ENCODE assay signal across 10 mouse cellular contexts in genomic region chr6:83582938-83583270, GRCm38 (mm10). TPM values are rescaled to one million over a fixed set of nuclear protein-coding genes. Genes with fewer than 3 reads are reported as not detected.
DNase-seq lines count a peak whose midpoint lies in the region; ATAC-seq and TF ChIP-seq lines count a peak whose summit lies in the region.
"Had no signal": no experiment of that assay in that cellular context is flagged by ENCODE, and none has a peak within 500 bp of the region (broad histone marks: within the 10 kb centered on the region; RNA-seq: fewer than 3 reads in every experiment).

No protein-coding gene starts in this region.

- no peak for TF ChIP-seq POLR2A in heart, adult 2 months (IDR thresholded peaks at IDR 0.05; ENCODE audit: insufficient read depth, low read depth, low read length)

- ATAC-seq in G1E (ENCODE audit: extremely low read depth, insufficient number of reproducible peaks, low FRiP score, poor library complexity, severe bottlenecking): peak; percentile 66
- no peak for ATAC-seq in heart, embryonic 11.5 days (replicated peaks; ENCODE audit: insufficient number of reproducible peaks, low FRiP score, low TSS enrichment)
- ATAC-seq in midbrain, embryonic 12.5 days (ENCODE audit: low FRiP score, low read depth): peak; percentile 30; the same call in 1 of the 2 replicates
- ATAC-seq in stomach, postnatal 0 days (ENCODE audit: low FRiP score, low TSS enrichment): peak; percentile 57; the same call in 1 of the 2 replicates

- 0 out of 2 replicates have a peak overlapping the region, but pooled peaks have one; percentile 1 for H3K4me2 ChIP-seq in heart, embryonic 11.5 days
- peak overlapping the region; percentile 21 for H3K4me2 ChIP-seq in midbrain, embryonic 12.5 days (replicated peaks)
- no peak overlapping the region for H3K4me2 ChIP-seq in stomach, postnatal 0 days (replicated peaks; ENCODE audit: low read depth)
- H3K4me2 ChIP-seq: embryonic facial prominence, embryonic 15.5 days had no signal

- H3K27ac ChIP-seq in heart, adult 2 months: no peak overlapping the region
- H3K27ac ChIP-seq in heart, embryonic 11.5 days (ENCODE audit: low read depth, low read length): no peak overlapping the region
- H3K27ac ChIP-seq in midbrain, embryonic 12.5 days (replicated peaks): no peak overlapping the region
- no peak overlapping the region for H3K27ac ChIP-seq in stomach, postnatal 0 days (replicated peaks)
- H3K27ac ChIP-seq: embryonic facial prominence, embryonic 15.5 days had no signal

- H3K36me3 ChIP-seq in heart, adult 2 months (ENCODE audit: control insufficient read depth, insufficient read depth, low read length): no peaks in the 10 kb centered on the region
- no peaks in the 10 kb centered on the region for H3K36me3 ChIP-seq in G1E (replicated peaks)
- no peaks in the 10 kb centered on the region for H3K36me3 ChIP-seq in heart, embryonic 11.5 days (ENCODE audit: control insufficient read depth, insufficient read depth, low read length)
- H3K36me3 ChIP-seq in midbrain, embryonic 12.5 days: no peaks in the 10 kb centered on the region
- no peaks in the 10 kb centered on the region for H3K36me3 ChIP-seq in stomach, postnatal 0 days (ENCODE audit: control insufficient read depth, insufficient read depth, low read length)
- H3K36me3 ChIP-seq: embryonic facial prominence, embryonic 15.5 days had no signal

- no peaks in the 10 kb centered on the region for H3K9me3 ChIP-seq in G1E (replicated peaks)
- H3K9me3 ChIP-seq in heart, embryonic 11.5 days (replicated peaks; ENCODE audit: control insufficient read depth, low read length): no peaks in the 10 kb centered on the region
- H3K9me3 ChIP-seq in midbrain, embryonic 12.5 days: no peaks in the 10 kb centered on the region
- H3K9me3 ChIP-seq in stomach, postnatal 0 days (ENCODE audit: control insufficient read depth, low read length): no peaks in the 10 kb centered on the region
- H3K9me3 ChIP-seq: embryonic facial prominence, embryonic 15.5 days; megakaryocyte, embryonic 14.5 days had no signal

- TF ChIP-seq CTCF in heart, adult 2 months (IDR thresholded peaks at IDR 0.05): peak; percentile 90
- peak; percentile 58 for TF ChIP-seq CTCF in G1E (IDR thresholded peaks at IDR 0.05; ENCODE audit: low read depth, low read length)
- peak; percentile 88 for TF ChIP-seq CTCF in stomach, postnatal 0 days (IDR thresholded peaks at IDR 0.05; ENCODE audit: low read depth)

- H3K79me2 ChIP-seq in heart, adult 2 months (replicated peaks; ENCODE audit: control insufficient read depth, insufficient read depth, low read length): no peaks in the 10 kb centered on the region

- WGBS in heart, adult 2 months: 3% methylated on average over 6 of the region's 6 CpGs
- 3% methylated on average over 6 of the region's 6 CpGs for WGBS in heart, embryonic 11.5 days (ENCODE audit: insufficient replicate concordance)
- WGBS in midbrain, embryonic 12.5 days: 2% methylated on average over 6 of the region's 6 CpGs
- 1% methylated on average over 6 of the region's 6 CpGs for WGBS in stomach, postnatal 0 days

- no peak overlapping the region for H3K9ac ChIP-seq in heart, adult 2 months (ENCODE audit: low read depth, low read length)
- H3K9ac ChIP-seq in heart, embryonic 11.5 days (ENCODE audit: low read depth, low read length): no peak overlapping the region
- H3K9ac ChIP-seq in midbrain, embryonic 12.5 days (replicated peaks): 0 out of 2 replicates have a peak overlapping the region, but pooled peaks have one; percentile 15
- H3K9ac ChIP-seq in stomach, postnatal 0 days (ENCODE audit: low read length): peak overlapping the region; percentile 18; the same call in 1 of the 2 replicates
- H3K9ac ChIP-seq: embryonic facial prominence, embryonic 15.5 days had no signal

- DNase-seq in heart, adult 2 months: peak; percentile 15 to 30
- DNase-seq in heart, adult 8-10 months (ENCODE audit: low spot score): no peak
- DNase-seq in G1E (ENCODE audit: low spot score): peak; percentile 25
- DNase-seq in embryo, embryonic 10 days (ENCODE audit: low spot score): peak; percentile 80
- DNase-seq in kidney, postnatal 14 days: peak; percentile 47
- DNase-seq in stomach, postnatal 0 days (ENCODE audit: low spot score): peak; percentile 36

- intact Hi-C loops in heart, adult 2 months (cut with DNase I): loop anchor here (1.0 kb wide), 2 partner anchors 33 to 90 kb away; no protein-coding TSS in a partner anchor

- no peak overlapping the region for H3K4me3 ChIP-seq in heart, adult 2 months
- H3K4me3 ChIP-seq in G1E (ENCODE audit: low read depth, low read length): no peak overlapping the region
- no peak overlapping the region for H3K4me3 ChIP-seq in heart, embryonic 11.5 days (ENCODE audit: low read depth, low read length)
- H3K4me3 ChIP-seq in midbrain, embryonic 12.5 days: peak overlapping the region; percentile 9; the same call in 1 of the 2 replicates
- H3K4me3 ChIP-seq in stomach, postnatal 0 days (ENCODE audit: low read depth, low read length): no peak overlapping the region
- H3K4me3 ChIP-seq: embryonic facial prominence, embryonic 15.5 days; megakaryocyte, embryonic 14.5 days had no signal

- TF ChIP-seq EP300 in heart, adult 2 months (IDR thresholded peaks at IDR 0.05; ENCODE audit: insufficient read depth, low read depth, low read length): 0 out of 2 replicates have a peak, but pooled peaks have one; percentile 11
- no peak for TF ChIP-seq EP300 in stomach, postnatal 0 days (optimal IDR thresholded peaks at IDR 0.05)

- no peaks in the 10 kb centered on the region for H3K4me1 ChIP-seq in heart, adult 2 months (ENCODE audit: control insufficient read depth, insufficient read depth, low read length)
- no peaks in the 10 kb centered on the region for H3K4me1 ChIP-seq in G1E (ENCODE audit: insufficient read depth, low read depth, low read length)
- no peaks in the 10 kb centered on the region for H3K4me1 ChIP-seq in heart, embryonic 11.5 days (ENCODE audit: control insufficient read depth, insufficient read depth, low read length)
- no peaks in the 10 kb centered on the region for H3K4me1 ChIP-seq in midbrain, embryonic 12.5 days
- no peaks in the 10 kb centered on the region for H3K4me1 ChIP-seq in stomach, postnatal 0 days (replicated peaks; ENCODE audit: control insufficient read depth, insufficient read depth)
- H3K4me1 ChIP-seq: embryonic facial prominence, embryonic 15.5 days had no signal

- no peaks in the 10 kb centered on the region for H3K27me3 ChIP-seq in heart, adult 2 months (ENCODE audit: control insufficient read depth, insufficient read depth, low read length)
- peaks cover 34% of the 10 kb centered on the region for H3K27me3 ChIP-seq in G1E (ENCODE audit: insufficient read depth, low read length)
- no peaks in the 10 kb centered on the region for H3K27me3 ChIP-seq in heart, embryonic 11.5 days (ENCODE audit: control insufficient read depth, insufficient read depth, low read length)
- peaks cover 14% of the 10 kb centered on the region; the same call in 1 of the 2 replicates for H3K27me3 ChIP-seq in midbrain, embryonic 12.5 days
- H3K27me3 ChIP-seq in stomach, postnatal 0 days (ENCODE audit: control insufficient read depth, insufficient read depth, low read length): no peaks in the 10 kb centered on the region

RNA-seq across cellular contexts. Expression of gene Stambp, which starts 10.4 kb away (rescaled TPM):
- 10 to 100 TPM; 11.9 to 12.9 TPM for total RNA-seq in heart, adult 2 months (2021)
- 10.1 and 17.6 TPM in 2 replicates for polyA plus RNA-seq in heart, adult 2 months (2012; rRNA removed)
- total RNA-seq in heart, adult 8-10 months (2022): 10 to 100 TPM; 11.4 to 14.9 (median 12.9) TPM
- total RNA-seq in G1E (2014; fragmentation: Nextera tagmentation) (47.3 and 55.2 TPM in 2 replicates), G1E (2017) (7.0 and 8.2 TPM in 2 replicates)
- polyA plus RNA-seq in G1E (2012): 1.8 and 1.9 TPM in 2 replicates
- polyA plus RNA-seq in heart, embryonic 11.5 days (2014; fragmentation: Nextera tagmentation; extraction: Ambion mirVana): 24.9 and 30.0 TPM in 2 replicates
- polyA plus RNA-seq in midbrain, embryonic 12.5 days (2016; fragmentation: Nextera tagmentation; extraction: Ambion mirVana): 31.6 and 31.9 TPM in 2 replicates
- polyA plus RNA-seq in stomach, postnatal 0 days (2015; fragmentation: Nextera tagmentation; extraction: Ambion mirVana): 26.4 and 26.9 TPM in 2 replicates

RNA-seq across cellular contexts. Expression of gene Actg2, which starts 46.8 kb away (rescaled TPM):
- 1 to 10 TPM in 1 of 2 experiments, under 1 TPM in 1; 0.93 to 2.3 TPM for total RNA-seq in heart, adult 2 months (2021)
- polyA plus RNA-seq in heart, adult 2 months (2012; rRNA removed): 13.3 and 23.8 TPM in 2 replicates
- 1 to 10 TPM in 2 of 4 experiments, under 1 TPM in 2; 0.33 to 1.6 (median 0.89) TPM for total RNA-seq in heart, adult 8-10 months (2022)
- total RNA-seq in G1E (2014; fragmentation: Nextera tagmentation) (not detected in 2 replicates), G1E (2017) (0.11 and 0.17 TPM in 2 replicates)
- not detected in 2 replicates for polyA plus RNA-seq in G1E (2012)
- polyA plus RNA-seq in heart, embryonic 11.5 days (2014; fragmentation: Nextera tagmentation; extraction: Ambion mirVana): 10.7 and 10.9 TPM in 2 replicates
- polyA plus RNA-seq in midbrain, embryonic 12.5 days (2016; fragmentation: Nextera tagmentation; extraction: Ambion mirVana): 6.2 TPM in 2 replicates
- polyA plus RNA-seq in stomach, postnatal 0 days (2015; fragmentation: Nextera tagmentation; extraction: Ambion mirVana): 2,872 and 3,802 TPM in 2 replicates

Comparison
In these comparisons a context has a peak if more than half of its experiments do, and no peak if none do; other contexts are left out.
1. H3K9ac ChIP-seq: peak in midbrain, embryonic 12.5 days (single experiment) and stomach, postnatal 0 days (single experiment); none in heart, adult 2 months (single experiment) and heart, embryonic 11.5 days (single experiment).
2. RNA of gene Actg2, which starts 46.8 kb away (polyA plus RNA-seq): 2,872 to 3,802 TPM in stomach, postnatal 0 days; 13.3 to 23.8 TPM in heart, adult 2 months, 10.7 to 10.9 TPM in heart, embryonic 11.5 days, 6.2 TPM in midbrain, embryonic 12.5 days and not detected in G1E; every median in the first group is over 100 times any median in the second.
3. Peak in every context shown above with its lines, with median percentiles within 50 percentile points of each other: CTCF ChIP-seq.